Mouse (Mus musculus) retina, adult 2 months (tissue): Measurements from ENCODE around the gene Fxyd3.

Source experiments
- DNase-seq: peaks from one replicate; pipeline ENCODE4 v3.0.0-alpha.2; 2012; ENCODE audit warnings: low read depth, low spot score

Fxyd3 gene

GRCm38 (mm10) chr7:31098697-31099611, 22.4 kb upstream of the Fxyd3 start:
- DNase-seq, result no peak

DNA sequence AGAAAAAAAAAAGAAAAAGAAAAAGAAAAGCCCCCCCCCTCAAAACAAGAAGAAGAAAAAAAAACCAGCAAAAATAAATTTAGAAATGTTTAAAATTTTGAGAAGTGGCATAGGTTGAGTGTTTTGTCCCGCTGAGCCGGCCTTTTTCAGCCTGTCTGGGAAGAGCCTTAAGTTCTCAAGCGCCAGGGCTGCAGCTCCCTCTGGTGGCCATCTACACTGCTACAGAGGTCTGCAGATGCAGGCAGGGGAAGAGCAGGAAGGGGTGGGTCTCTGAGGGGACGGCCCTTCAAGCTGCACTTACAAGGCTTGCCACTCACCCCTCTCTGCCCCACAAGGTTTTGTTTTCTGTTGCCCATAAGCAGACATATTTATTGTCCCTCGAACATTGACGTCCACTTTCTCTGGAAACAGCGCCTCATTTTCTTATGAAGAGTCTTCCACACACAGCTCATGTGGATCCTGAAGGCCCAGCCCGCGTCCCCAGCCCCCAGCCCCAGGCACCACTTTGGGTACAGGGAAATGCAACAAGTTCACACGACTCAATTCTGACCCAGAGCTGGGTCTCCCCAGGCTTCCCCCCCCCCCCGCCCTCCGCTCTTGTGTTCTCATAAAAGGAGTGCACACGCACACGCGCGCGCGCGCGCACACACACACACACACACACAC, 21.2 kb upstream of the Fxyd3 start:
- peak; percentile 56 for DNase-seq

DNA sequence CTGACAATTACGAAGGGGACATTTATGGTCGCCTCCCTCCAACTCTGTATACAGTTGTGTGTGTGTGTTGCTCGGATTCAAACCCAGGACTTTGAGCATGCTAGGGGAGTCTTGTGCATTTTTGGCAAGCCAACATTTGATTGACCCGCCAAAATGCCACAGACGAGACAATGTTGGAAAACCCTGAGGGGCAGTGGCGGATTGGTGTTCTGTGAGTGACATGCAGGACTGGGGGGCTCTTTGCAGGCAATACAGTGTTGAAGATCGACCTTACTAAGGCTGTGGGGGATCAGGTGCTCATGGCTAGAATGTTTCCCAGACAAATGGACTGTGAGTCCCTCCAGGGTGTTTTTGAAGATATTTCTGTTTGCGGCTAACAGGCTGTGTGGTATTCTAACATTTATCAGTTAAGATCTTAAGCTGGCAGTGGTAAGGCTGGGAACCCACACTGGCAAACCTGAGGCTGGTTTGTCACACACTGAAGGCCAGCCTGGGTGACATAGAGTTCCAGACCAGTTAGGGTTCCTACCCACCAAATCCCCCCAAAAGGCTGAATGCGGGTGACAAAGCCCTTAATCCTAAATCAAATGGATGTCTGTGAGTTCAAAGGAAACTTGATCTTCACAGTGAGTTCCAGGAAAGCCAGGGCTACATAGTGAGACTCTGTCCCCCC, 20.5 kb upstream of the Fxyd3 start:
- no peak for DNase-seq

DNA sequence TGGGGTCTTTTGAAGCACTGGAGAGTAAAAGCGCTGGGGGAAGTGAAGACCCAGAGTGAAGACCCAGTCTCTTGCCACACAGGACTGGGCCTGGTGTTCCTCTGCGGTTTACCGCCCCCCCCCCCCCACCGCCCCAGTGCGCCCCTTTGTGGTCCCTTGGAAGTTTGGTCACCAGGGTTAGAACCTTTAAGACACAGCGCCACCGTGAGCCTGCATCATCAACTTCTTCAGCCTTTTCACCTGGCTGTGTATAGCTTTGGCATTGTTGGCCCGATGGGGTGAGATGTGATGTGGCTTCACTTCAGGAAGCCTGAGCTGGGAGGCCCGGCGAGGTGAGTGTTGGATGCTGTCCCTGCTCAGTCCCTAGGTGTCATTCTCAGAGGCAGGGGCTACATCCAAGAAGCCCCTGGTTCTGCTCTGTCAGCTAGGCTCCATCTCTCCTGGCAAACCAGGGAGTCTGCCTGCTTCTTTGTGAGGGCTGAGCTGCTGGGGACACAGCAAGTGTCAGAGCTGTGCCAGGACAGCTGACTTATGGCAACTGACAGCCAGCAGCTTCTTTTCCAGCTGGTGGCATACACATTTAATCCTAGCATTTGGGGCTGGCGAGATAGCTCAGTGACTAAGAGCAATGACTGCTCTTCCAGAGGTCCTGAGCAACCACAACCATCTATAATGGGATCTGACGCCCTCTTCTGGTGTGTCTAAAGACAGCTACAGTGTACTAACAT, 18.4 kb upstream of the Fxyd3 start:
- DNase-seq, result no peak

GRCm38 (mm10) chr7:31089721-31090120, 13.2 kb upstream of the Fxyd3 start:
- no peak for DNase-seq

DNA sequence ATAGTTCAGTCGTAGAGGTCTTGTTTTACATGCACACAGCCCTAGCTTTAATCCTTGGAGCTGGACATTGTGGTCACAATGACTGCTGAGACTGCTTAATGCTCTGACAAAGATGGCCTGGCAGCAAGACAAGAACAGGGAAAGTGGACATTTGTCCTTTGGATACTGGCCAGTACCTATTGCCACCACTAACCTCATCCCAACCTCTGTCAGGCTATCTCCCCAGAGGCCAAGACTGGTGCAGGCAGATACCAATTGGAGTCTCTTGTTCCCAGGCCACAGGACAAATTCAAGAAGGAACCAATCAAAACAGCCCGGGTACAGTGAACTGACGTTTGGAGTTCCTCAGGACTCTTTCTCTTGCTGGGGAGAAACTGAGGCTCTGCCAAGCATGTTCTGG, 11.7 kb upstream of the Fxyd3 start:
- DNase-seq, result no peak

DNA sequence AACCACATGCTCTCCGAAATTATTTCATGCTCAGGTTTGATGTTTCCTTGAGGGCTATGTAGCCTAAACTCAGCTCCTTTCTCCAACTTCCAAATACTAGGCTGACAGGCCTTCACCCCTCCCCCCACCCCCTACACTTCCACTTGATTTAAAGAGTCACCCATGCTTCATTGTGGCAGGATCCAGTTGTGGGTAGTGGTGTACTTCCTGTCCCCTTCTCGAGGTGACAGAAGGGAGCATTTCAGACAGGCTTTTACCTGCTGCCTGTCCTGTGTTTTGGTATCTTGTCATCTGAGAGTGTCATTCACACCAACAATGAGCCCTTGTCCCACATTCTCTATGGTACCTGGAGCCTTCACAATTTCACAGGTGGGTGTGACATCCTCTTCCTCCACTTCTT, 10.8 kb upstream of the Fxyd3 start:
- no peak for DNase-seq

GRCm38 (mm10) chr7:31086175-31086755, 9.8 kb upstream of the Fxyd3 start:
- DNase-seq, result no peak

DNA sequence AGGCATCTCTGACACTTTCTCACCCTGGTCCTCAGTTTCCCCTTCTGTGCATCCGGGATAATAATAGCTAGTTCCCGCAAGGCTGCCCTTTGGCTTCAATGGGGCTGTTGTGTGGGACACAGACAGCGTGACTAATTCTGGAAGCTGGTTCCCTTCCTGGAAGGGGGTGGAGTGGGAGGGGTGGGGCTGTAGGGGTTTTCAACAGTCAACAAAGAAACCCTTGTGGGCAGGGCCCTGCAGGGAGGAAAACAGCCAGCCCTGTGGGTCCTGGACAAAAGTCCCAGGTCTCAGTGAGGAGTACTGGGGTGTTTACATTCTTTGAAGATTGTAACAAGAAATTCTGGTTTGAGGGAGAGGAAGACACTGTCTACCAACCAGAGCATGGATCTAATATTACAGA, 8.7 kb upstream of the Fxyd3 start:
- no peak for DNase-seq

DNA sequence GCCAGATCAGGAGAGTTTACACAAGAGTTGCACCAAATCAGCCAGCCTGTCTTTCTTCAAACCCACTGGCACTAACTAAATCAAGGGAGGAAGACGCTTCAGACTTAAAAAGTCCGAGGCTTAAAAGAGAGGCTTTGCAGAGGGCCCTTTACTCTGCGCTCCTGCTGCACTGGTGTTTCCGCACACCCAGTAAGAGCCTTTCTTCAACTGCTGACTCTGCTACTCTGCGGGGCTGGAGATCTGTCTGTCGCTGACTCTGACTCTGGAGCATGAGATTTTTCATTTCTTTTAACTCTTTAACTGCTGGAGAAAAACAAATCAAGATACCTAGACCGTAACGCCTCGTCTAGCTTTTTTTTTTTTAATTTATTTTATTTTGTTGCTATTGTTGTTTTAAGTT, 7.6 kb upstream of the Fxyd3 start:
- no peak for DNase-seq

GRCm38 (mm10) chr7:31082831-31083588, 6.5 kb upstream of the Fxyd3 start:
- no peak for DNase-seq

DNA sequence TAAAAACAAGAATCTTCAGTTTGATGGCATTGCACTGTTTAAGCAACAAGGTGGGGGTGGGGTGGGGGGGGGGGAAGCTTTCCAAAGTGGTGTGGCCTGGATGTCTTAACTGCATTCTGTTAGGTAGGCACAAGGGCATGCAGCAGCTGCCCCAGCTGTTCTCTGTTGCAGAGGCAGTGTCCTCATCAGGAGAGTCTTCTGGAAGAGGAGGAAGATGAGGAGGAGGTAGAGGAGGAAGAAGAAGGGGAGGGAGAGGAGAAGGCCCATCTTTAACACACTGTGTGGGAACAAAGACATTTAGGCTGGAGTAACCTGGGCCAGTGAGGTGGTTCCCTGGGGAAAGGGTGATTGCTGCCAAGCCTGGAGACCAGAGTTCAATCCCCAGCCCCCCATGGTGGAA, 5.6 kb upstream of the Fxyd3 start:
- DNase-seq, result no peak

- no peak for DNase-seq
Observed at GRCm38 (mm10) chr7:31081106-31081505, 4.6 kb upstream of the Fxyd3 start.

DNA sequence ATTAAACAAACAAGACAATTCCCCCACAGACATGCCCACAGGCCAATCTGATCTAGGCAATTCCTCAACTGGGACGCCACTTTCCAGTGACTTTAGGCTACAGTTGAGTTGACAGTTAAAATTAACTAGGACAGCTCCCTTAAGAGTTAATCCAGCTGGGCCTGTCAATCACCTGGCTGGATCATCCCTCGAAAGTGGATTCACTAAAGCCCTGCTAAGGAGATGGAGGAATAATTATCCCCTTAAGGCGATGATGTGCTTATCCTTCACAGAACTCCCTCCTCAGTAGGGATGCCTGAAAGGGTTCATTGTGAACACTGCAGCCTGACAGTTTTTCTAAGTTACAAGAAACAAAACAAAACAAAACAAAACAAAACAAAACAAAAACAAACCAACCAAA, 4.1 kb upstream of the Fxyd3 start:
- no peak for DNase-seq

DNA sequence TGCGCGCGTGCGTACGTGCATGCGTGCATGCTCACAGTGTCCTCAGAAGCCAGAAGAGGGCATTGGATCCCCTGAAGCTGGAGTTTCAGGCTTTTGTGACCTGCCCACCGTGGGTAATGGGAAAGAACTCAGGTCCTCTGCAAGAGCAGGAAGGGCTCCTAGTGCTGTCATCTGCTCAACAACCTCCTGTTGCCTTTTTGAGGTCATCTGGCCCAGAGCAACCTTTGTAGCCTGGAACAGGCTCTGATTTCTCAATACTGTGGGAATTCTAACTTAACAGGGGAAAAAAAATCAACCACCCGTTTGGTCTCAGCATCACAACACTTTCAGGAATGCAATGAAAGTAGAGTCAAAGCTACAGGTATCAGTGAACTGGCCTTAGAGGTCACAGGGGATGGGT, 3.2 kb upstream of the Fxyd3 start:
- no peak for DNase-seq

- no peak for DNase-seq
Observed at GRCm38 (mm10) chr7:31077885-31078445, 1.5 kb upstream of the Fxyd3 start.

DNA sequence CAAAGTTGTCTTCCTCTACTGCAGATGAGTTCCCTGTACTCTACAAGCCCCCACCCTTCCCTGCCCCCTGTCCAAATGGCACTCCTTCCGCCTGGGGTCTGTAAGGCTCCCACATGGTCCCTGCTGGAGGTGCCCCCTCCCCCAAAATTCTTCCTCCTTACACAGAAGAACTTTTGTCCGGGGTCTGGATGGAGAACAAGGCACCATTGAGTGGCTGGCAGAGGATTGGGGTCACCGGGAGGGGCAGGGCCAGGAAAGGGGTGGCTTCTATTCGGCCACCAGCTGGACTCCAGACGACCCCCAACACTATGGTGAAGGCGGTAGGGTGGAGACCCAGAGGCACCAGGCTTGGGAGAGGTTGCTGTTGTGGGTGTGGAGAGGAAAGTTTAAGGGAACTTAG, 966 bp upstream of the Fxyd3 start:
- DNase-seq, result no peak

GRCm38 (mm10) chr7:31074713-31075069, 1.8 kb downstream of the Fxyd3 start:
- no peak for DNase-seq

GRCm38 (mm10) chr7:31074061-31074712, 2.3 kb downstream of the Fxyd3 start:
- no peak for DNase-seq

- no peak for DNase-seq
Observed at GRCm38 (mm10) chr7:31073546-31073945, 3.0 kb downstream of the Fxyd3 start.
